ENCODE assay signal across 12 mouse cellular contexts in genomic region chr2:45197342-45197741, GRCm38 (mm10).
DNase-seq lines count a peak whose midpoint lies in the region; ATAC-seq lines count a peak whose summit lies in the region.
"Had no signal": no experiment of that assay in that cellular context is flagged by ENCODE, and none has a peak within 500 bp of the region (broad histone marks: within the 10 kb centered on the region; RNA-seq: fewer than 3 reads in every experiment).

No protein-coding gene starts in this region.

- H3K27ac ChIP-seq in embryonic facial prominence, embryonic 14.5 days (replicated peaks; ENCODE audit: low read depth, low read length), result peak overlapping the region; percentile 40; the same call in 1 of the 2 replicates
- H3K27ac ChIP-seq in embryonic facial prominence, embryonic 10.5 days (replicated peaks), result no peak overlapping the region
- H3K27ac ChIP-seq: hindbrain, embryonic 12.5 days had no signal

- H3K4me2 ChIP-seq in embryonic facial prominence, embryonic 14.5 days (ENCODE audit: low read depth, low read length), result no peak overlapping the region
- H3K4me2 ChIP-seq: hindbrain, embryonic 12.5 days had no signal

- no peak overlapping the region for H3K4me3 ChIP-seq in embryonic facial prominence, embryonic 14.5 days (ENCODE audit: low read depth, low read length)
- no peak overlapping the region for H3K4me3 ChIP-seq in embryonic facial prominence, embryonic 10.5 days
- H3K4me3 ChIP-seq: hindbrain, embryonic 12.5 days had no signal

- peak; percentile 47 for DNase-seq in embryonic facial prominence, embryonic 14.5 days (ENCODE audit: low spot score)
- no peak for DNase-seq in embryonic facial prominence, embryonic 10.5 days (ENCODE audit: low spot score)
- DNase-seq in layer of hippocampus, adult 9-11 months, result peak; percentile 74
- DNase-seq in layer of hippocampus, postnatal 36 days, result no peak
- no peak for DNase-seq in adrenal gland, postnatal 25 days
- DNase-seq in thymus, adult 18-20 months, result no peak
- DNase-seq: cerebellum, adult 18-20 months; right cerebral cortex, postnatal 14 days had no signal

- no peaks in the 10 kb centered on the region for H3K4me1 ChIP-seq in embryonic facial prominence, embryonic 14.5 days (ENCODE audit: control insufficient read depth, insufficient read depth, low read length)
- 0 out of 2 replicates have a peak, but pooled peaks cover 4% of the 10 kb centered on the region for H3K4me1 ChIP-seq in embryonic facial prominence, embryonic 10.5 days
- H3K4me1 ChIP-seq: hindbrain, embryonic 12.5 days had no signal

- H3K36me3 ChIP-seq in embryonic facial prominence, embryonic 14.5 days (ENCODE audit: control insufficient read depth, insufficient read depth, low read length), result no peaks in the 10 kb centered on the region
- H3K36me3 ChIP-seq in embryonic facial prominence, embryonic 10.5 days (replicated peaks), result no peaks in the 10 kb centered on the region
- H3K36me3 ChIP-seq: hindbrain, embryonic 12.5 days had no signal

- no peak for ATAC-seq in embryonic facial prominence, embryonic 14.5 days (ENCODE audit: low read depth)
- peak; percentile 28 for ATAC-seq in activated CD4-positive, CD25-positive, alpha-beta regulatory T cell, adult 4 months
- ATAC-seq in megakaryocyte, adult 5-6 weeks (ENCODE audit: poor library complexity, severe bottlenecking), result peak; percentile 74
- ATAC-seq: forebrain, embryonic 14.5 days had no signal

- H3K9me3 ChIP-seq in embryonic facial prominence, embryonic 14.5 days (ENCODE audit: control insufficient read depth, low read length), result no peaks in the 10 kb centered on the region
- no peaks in the 10 kb centered on the region for H3K9me3 ChIP-seq in embryonic facial prominence, embryonic 10.5 days
- H3K9me3 ChIP-seq: hindbrain, embryonic 12.5 days had no signal

- no peaks in the 10 kb centered on the region for H3K27me3 ChIP-seq in embryonic facial prominence, embryonic 14.5 days (replicated peaks; ENCODE audit: control insufficient read depth, insufficient read depth, low read length)
- H3K27me3 ChIP-seq in embryonic facial prominence, embryonic 10.5 days (replicated peaks; ENCODE audit: low read depth, poor library complexity, severe bottlenecking), result no peaks in the 10 kb centered on the region
- H3K27me3 ChIP-seq: hindbrain, embryonic 12.5 days had no signal

- no peak overlapping the region for H3K9ac ChIP-seq in embryonic facial prominence, embryonic 14.5 days (ENCODE audit: low read depth, low read length)
- H3K9ac ChIP-seq: hindbrain, embryonic 12.5 days had no signal

- WGBS in embryonic facial prominence, embryonic 14.5 days, result 61% methylated on average over 10 of the region's 10 CpGs
- WGBS in embryonic facial prominence, embryonic 10.5 days, result 84% methylated on average over 10 of the region's 10 CpGs

Comparison
In these comparisons a context has a peak if more than half of its experiments do, and no peak if none do; other contexts are left out.
1. DNase-seq: peak in embryonic facial prominence, embryonic 14.5 days (single experiment) and layer of hippocampus, adult 9-11 months (single experiment); none in embryonic facial prominence, embryonic 10.5 days (single experiment), layer of hippocampus, postnatal 36 days (0 of 2), adrenal gland, postnatal 25 days (single experiment) and thymus, adult 18-20 months (0 of 2).